Mouse (Mus musculus): ENCODE measurements around the gene Tdp2. TPM values are rescaled to one million over a fixed set of nuclear protein-coding genes. Genes with fewer than 3 reads are reported as not detected.

Tdp2 gene
- polyA plus RNA-seq, 1 experiment from 2014 or later: 74.4 TPM

GRCm38 (mm10) chr13:24866430-24867402, 35.2 kb downstream of the Tdp2 start:
- H3K4me1 ChIP-seq: no peaks in the 10 kb centered on the region
- no peak overlapping the region for H3K27ac ChIP-seq
- WGBS: 78% methylated on average over 9 of the region's 9 CpGs
- H3K36me3 ChIP-seq: no peaks in the 10 kb centered on the region
- no peaks in the 10 kb centered on the region for H3K27me3 ChIP-seq (ENCODE audit: low read depth, poor library complexity, severe bottlenecking)
- no peaks in the 10 kb centered on the region for H3K9me3 ChIP-seq (replicated peaks)
- no peak for DNase-seq (ENCODE audit: low spot score)
- H3K4me3 ChIP-seq: no peak overlapping the region

- Histone ChIP-seq H3K4me1 (no peaks in the 10 kb centered on the region), H3K9me3 (replicated peaks) (no peaks in the 10 kb centered on the region), H3K27ac (no peak overlapping the region), H3K4me3 (no peak overlapping the region), H3K36me3 (no peaks in the 10 kb centered on the region), H3K27me3 (ENCODE audit: low read depth, poor library complexity, severe bottlenecking) (no peaks in the 10 kb centered on the region)
- 96% methylated on average over 10 of the region's 10 CpGs for WGBS
- no peak for DNase-seq (ENCODE audit: low spot score)
Observed at GRCm38 (mm10) chr13:24867789-24868188, 36.3 kb downstream of the Tdp2 start.

GRCm38 (mm10) chr13:24868233-24868632, 36.8 kb downstream of the Tdp2 start:
- H3K27ac ChIP-seq: no peak overlapping the region
- no peaks in the 10 kb centered on the region for H3K36me3 ChIP-seq
- no peaks in the 10 kb centered on the region for H3K27me3 ChIP-seq (ENCODE audit: low read depth, poor library complexity, severe bottlenecking)
- H3K4me1 ChIP-seq: no peaks in the 10 kb centered on the region
- H3K9me3 ChIP-seq (replicated peaks): no peaks in the 10 kb centered on the region
- WGBS: 88% methylated on average over 7 of the region's 7 CpGs
- DNase-seq (ENCODE audit: low spot score): no peak
- H3K4me3 ChIP-seq: no peak overlapping the region

- Histone ChIP-seq H3K27me3 (ENCODE audit: low read depth, poor library complexity, severe bottlenecking) (no peaks in the 10 kb centered on the region), H3K4me3 (no peak overlapping the region), H3K9me3 (replicated peaks) (no peaks in the 10 kb centered on the region), H3K4me1 (no peaks in the 10 kb centered on the region), H3K27ac (no peak overlapping the region), H3K36me3 (no peaks in the 10 kb centered on the region)
- WGBS: 92% methylated on average over 15 of the region's 15 CpGs
- no peak for DNase-seq (ENCODE audit: low spot score)
Observed at GRCm38 (mm10) chr13:24879359-24880040, 48.0 kb downstream of the Tdp2 start.

GRCm38 (mm10) chr13:24880208-24880607, 48.7 kb downstream of the Tdp2 start:
- DNase-seq (ENCODE audit: low spot score): no peak
- Histone ChIP-seq H3K4me1 (no peaks in the 10 kb centered on the region), H3K27ac (no peak overlapping the region), H3K36me3 (no peaks in the 10 kb centered on the region), H3K27me3 (ENCODE audit: low read depth, poor library complexity, severe bottlenecking) (no peaks in the 10 kb centered on the region), H3K9me3 (replicated peaks) (no peaks in the 10 kb centered on the region), H3K4me3 (no peak overlapping the region)
- WGBS: 88% methylated on average over 6 of the region's 6 CpGs

- no peak for DNase-seq (ENCODE audit: low spot score)
- Histone ChIP-seq H3K4me1 (no peaks in the 10 kb centered on the region), H3K4me3 (no peak overlapping the region), H3K36me3 (no peaks in the 10 kb centered on the region), H3K9me3 (replicated peaks) (no peaks in the 10 kb centered on the region), H3K27me3 (ENCODE audit: low read depth, poor library complexity, severe bottlenecking) (no peaks in the 10 kb centered on the region), H3K27ac (no peak overlapping the region)
- WGBS: 97% methylated on average over 5 of the region's 5 CpGs
Observed at GRCm38 (mm10) chr13:24880704-24881103, 49.2 kb downstream of the Tdp2 start.

GRCm38 (mm10) chr13:24882411-24882810, 50.9 kb downstream of the Tdp2 start:
- no peak for DNase-seq (ENCODE audit: low spot score)
- no peak overlapping the region for H3K4me3 ChIP-seq
- H3K9me3 ChIP-seq (replicated peaks): no peaks in the 10 kb centered on the region
- no peaks in the 10 kb centered on the region for H3K27me3 ChIP-seq (ENCODE audit: low read depth, poor library complexity, severe bottlenecking)
- WGBS: 93% methylated on average over 6 of the region's 6 CpGs
- H3K27ac ChIP-seq: no peak overlapping the region
- no peaks in the 10 kb centered on the region for H3K36me3 ChIP-seq
- no peaks in the 10 kb centered on the region for H3K4me1 ChIP-seq

GRCm38 (mm10) chr13:24889554-24889953, 58.1 kb downstream of the Tdp2 start:
- no peaks in the 10 kb centered on the region for H3K36me3 ChIP-seq
- no peak overlapping the region for H3K4me3 ChIP-seq
- no peaks in the 10 kb centered on the region for H3K27me3 ChIP-seq (ENCODE audit: low read depth, poor library complexity, severe bottlenecking)
- H3K27ac ChIP-seq: no peak overlapping the region
- no peak for DNase-seq (ENCODE audit: low spot score)
- H3K4me1 ChIP-seq: no peaks in the 10 kb centered on the region
- whole genome bisulfite sequencing: 76% methylated on average over 1 of the region's 1 CpGs
- no peaks in the 10 kb centered on the region for H3K9me3 ChIP-seq (replicated peaks)

Other genes starting within 250 kb of the Tdp2 start
- gene Ripor2, start 249.5 kb upstream of the Tdp2 start, polyA plus RNA-seq (2016; fragmentation: Nextera tagmentation; extraction: Ambion mirVana): 0.36 and 0.90 TPM in 2 replicates
- not detected in 2 replicates for gene Armh2, start 90.4 kb upstream of the Tdp2 start, polyA plus RNA-seq (2016; fragmentation: Nextera tagmentation; extraction: Ambion mirVana)
- 170 and 188 TPM in 2 replicates for gene Gmnn, start 69.8 kb upstream of the Tdp2 start, polyA plus RNA-seq (2016; fragmentation: Nextera tagmentation; extraction: Ambion mirVana)
- gene BC005537, start 30.0 kb upstream of the Tdp2 start, polyA plus RNA-seq (2016; fragmentation: Nextera tagmentation; extraction: Ambion mirVana): 10.0 and 12.5 TPM in 2 replicates
- 61.4 and 64.2 TPM in 2 replicates for gene Acot13, start 139 bp upstream of the Tdp2 start, polyA plus RNA-seq (2016; fragmentation: Nextera tagmentation; extraction: Ambion mirVana)
- 0.09 TPM in 1 of 2 replicates, not detected in the other for gene D130043K22Rik, start 13.5 kb downstream of the Tdp2 start, polyA plus RNA-seq (2016; fragmentation: Nextera tagmentation; extraction: Ambion mirVana)
- gene Aldh5a1, start 106.0 kb downstream of the Tdp2 start, polyA plus RNA-seq (2016; fragmentation: Nextera tagmentation; extraction: Ambion mirVana): 4.7 and 5.6 TPM in 2 replicates
- gene Gpld1, start 111.5 kb downstream of the Tdp2 start, polyA plus RNA-seq (2016; fragmentation: Nextera tagmentation; extraction: Ambion mirVana): 0.13 and 0.91 TPM in 2 replicates
- 17.5 and 18.5 TPM in 2 replicates for gene Mrs2, start 188.7 kb downstream of the Tdp2 start, polyA plus RNA-seq (2016; fragmentation: Nextera tagmentation; extraction: Ambion mirVana)
- gene Dcdc2a, start 224.3 kb downstream of the Tdp2 start, polyA plus RNA-seq (2016; fragmentation: Nextera tagmentation; extraction: Ambion mirVana): 0.73 and 1.3 TPM in 2 replicates